9 mouse cellular contexts compared by ENCODE assay signal in genomic region chr10:99190798-99191197, GRCm38 (mm10).
DNase-seq lines count a peak whose midpoint lies in the region; ATAC-seq and TF ChIP-seq lines count a peak whose summit lies in the region.
"Had no signal": no experiment of that assay in that cellular context is flagged by ENCODE, and none has a peak within 500 bp of the region (broad histone marks: within the 10 kb centered on the region; RNA-seq: fewer than 3 reads in every experiment).

No protein-coding gene starts in this region.

- peak; percentile 62 for TF ChIP-seq CTCF in midbrain, postnatal 0 days (IDR thresholded peaks at IDR 0.05)

- DNase-seq in cerebellum, adult 11 months = peak; percentile 28
- DNase-seq in midbrain, postnatal 0 days (ENCODE audit: low spot score) = peak; percentile 37
- DNase-seq in c-Kit-positive CD71-positive TER-119-negative erythroid progenitor cells, embryonic 14.5 days (ENCODE audit: low read depth) = peak; percentile 29
- DNase-seq in kidney, adult 9 months = peak; percentile 84
- DNase-seq in retina, embryonic 14.5 days (ENCODE audit: low spot score) = peak; percentile 59
- DNase-seq in ovary, postnatal 36 days (ENCODE audit: low spot score) = no peak

- WGBS in midbrain, postnatal 0 days = 32% methylated on average over 3 of the region's 3 CpGs
- WGBS in midbrain, embryonic 13.5 days = 34% methylated on average over 3 of the region's 3 CpGs

- H3K27me3 ChIP-seq in midbrain, postnatal 0 days (ENCODE audit: insufficient read depth, low read length) = no peaks in the 10 kb centered on the region
- H3K27me3 ChIP-seq in midbrain, embryonic 13.5 days = no peaks in the 10 kb centered on the region
- H3K27me3 ChIP-seq: heart, embryonic 13.5 days had no signal

- no peak for ATAC-seq in cerebellum, adult (ENCODE audit: insufficient number of reproducible peaks, low FRiP score, low TSS enrichment)
- no peak for ATAC-seq in midbrain, postnatal 0 days (ENCODE audit: low FRiP score)
- no peak for ATAC-seq in midbrain, embryonic 13.5 days

- no peak overlapping the region for H3K27ac ChIP-seq in midbrain, postnatal 0 days (ENCODE audit: low read depth, low read length)
- H3K27ac ChIP-seq in midbrain, embryonic 13.5 days = no peak overlapping the region
- H3K27ac ChIP-seq: heart, embryonic 13.5 days had no signal

- no peak overlapping the region for H3K4me2 ChIP-seq in midbrain, postnatal 0 days (ENCODE audit: low read depth, low read length, poor library complexity, severe bottlenecking)
- H3K4me2 ChIP-seq in midbrain, embryonic 13.5 days (replicated peaks) = no peak overlapping the region
- H3K4me2 ChIP-seq: heart, embryonic 13.5 days had no signal

- H3K4me3 ChIP-seq in midbrain, postnatal 0 days (ENCODE audit: low read depth, low read length) = no peak overlapping the region
- H3K4me3 ChIP-seq in midbrain, embryonic 13.5 days (replicated peaks) = no peak overlapping the region
- H3K4me3 ChIP-seq: heart, embryonic 13.5 days had no signal

- no peaks in the 10 kb centered on the region for H3K4me1 ChIP-seq in midbrain, postnatal 0 days (ENCODE audit: insufficient read depth, low read length)
- H3K4me1 ChIP-seq in midbrain, embryonic 13.5 days (replicated peaks) = no peaks in the 10 kb centered on the region
- H3K4me1 ChIP-seq: heart, embryonic 13.5 days had no signal

- no peaks in the 10 kb centered on the region for H3K9me3 ChIP-seq in midbrain, postnatal 0 days (ENCODE audit: low read length)
- no peaks in the 10 kb centered on the region for H3K9me3 ChIP-seq in midbrain, embryonic 13.5 days
- H3K9me3 ChIP-seq: heart, embryonic 13.5 days had no signal

- H3K9ac ChIP-seq in midbrain, postnatal 0 days (replicated peaks; ENCODE audit: low read length, poor library complexity, severe bottlenecking) = no peak overlapping the region
- no peak overlapping the region for H3K9ac ChIP-seq in midbrain, embryonic 13.5 days (replicated peaks)
- H3K9ac ChIP-seq: heart, embryonic 13.5 days had no signal

- 0 out of 2 replicates have a peak, but pooled peaks cover 2% of the 10 kb centered on the region for H3K36me3 ChIP-seq in midbrain, postnatal 0 days (ENCODE audit: insufficient read depth, low read length)
- H3K36me3 ChIP-seq in midbrain, embryonic 13.5 days = peaks cover 3% of the 10 kb centered on the region; the same call in 1 of the 2 replicates
- H3K36me3 ChIP-seq: heart, embryonic 13.5 days had no signal
